Mouse (Mus musculus) hindbrain, embryonic 12.5 days (tissue): ENCODE measurements around the gene Slco4c1. TPM values are rescaled to one million over a fixed set of nuclear protein-coding genes. Genes with fewer than 3 reads are reported as not detected.

Experiments used
- ATAC-seq: fragments of 200-750 bp; cut with Nextera tagmentation; 2 replicates; pipeline ENCODE4 v1.8.0; 2017; ENCODE audit warnings: moderate TSS enrichment; ENCODE audit not compliant: low FRiP score
- H3K27ac ChIP-seq: fragments of 300-500 bp; sonication (generic); 2 replicates; pipeline ENCODE4 v1.5.1; 2016; ENCODE audit warnings: mild to moderate bottlenecking
- H3K27me3 ChIP-seq: fragments of 300-500 bp; sonication (generic); 2 replicates; pipeline ENCODE4 v1.6.1; 2016; ENCODE audit warnings: mild to moderate bottlenecking
- H3K36me3 ChIP-seq: fragments of 300-500 bp; sonication (generic); 2 replicates; pipeline ENCODE4 v1.6.1; 2016; ENCODE audit warnings: mild to moderate bottlenecking
- H3K4me1 ChIP-seq: fragments of 300-500 bp; sonication (generic); 2 replicates; pipeline ENCODE4 v1.6.1; 2016
- H3K4me2 ChIP-seq: fragments of 300-500 bp; sonication (generic); replicated peaks from 2 replicates; pipeline ENCODE4 v1.6.1; 2016; ENCODE audit warnings: mild to moderate bottlenecking
- H3K4me3 ChIP-seq: fragments of 300-500 bp; sonication (generic); 2 replicates; pipeline ENCODE4 v1.5.1; 2016; ENCODE audit warnings: mild to moderate bottlenecking
- H3K9ac ChIP-seq: fragments of 300-500 bp; sonication (generic); 2 replicates; pipeline ENCODE4 v1.6.1; 2016; ENCODE audit warnings: mild to moderate bottlenecking, moderate library complexity
- H3K9me3 ChIP-seq: fragments of 300-500 bp; sonication (generic); replicated peaks from 2 replicates; pipeline ENCODE4 v1.6.1; 2016; ENCODE audit warnings: mild to moderate bottlenecking
- whole genome bisulfite sequencing: fragments of 180-500 bp; shearing (Covaris S2); methylation state at CpG from one replicate; pipeline ENCODE4 v1.1.7; 2016; 5-methylcytosine and 5-hydroxymethylcytosine counted together
- polyA plus RNA-seq: library from polyadenylated mRNA; unstranded; fragments of >200 nt; fragmentation: Nextera tagmentation; extraction: Ambion mirVana; gene quantifications from 2 replicates; pipeline ENCODE4 v1.2.1, GENCODE M21; 2016

Slco4c1 gene
- polyA plus RNA-seq, 1 experiment from 2014 or later = 0.05 TPM

- 77% methylated on average over 4 of the region's 4 CpGs for WGBS
- H3K27ac ChIP-seq = no peak overlapping the region
Observed at GRCm38 (mm10) chr1:96853541-96853940, 18.4 kb downstream of the Slco4c1 start.

GRCm38 (mm10) chr1:96849101-96849500 is 22.9 kb downstream of the Slco4c1 start:
- no peaks in the 10 kb centered on the region for H3K36me3 ChIP-seq
- no peak overlapping the region for H3K4me2 ChIP-seq
- H3K9ac ChIP-seq = no peak overlapping the region
- ATAC-seq = no peak
- H3K4me1 ChIP-seq = no peaks in the 10 kb centered on the region
- no peaks in the 10 kb centered on the region for H3K9me3 ChIP-seq
- no peak overlapping the region for H3K27ac ChIP-seq
- H3K27me3 ChIP-seq = no peaks in the 10 kb centered on the region
- H3K4me3 ChIP-seq = no peak overlapping the region
- 75% methylated on average over 4 of the region's 4 CpGs for WGBS

More at GRCm38 (mm10) chr1:96853541-96853940, 18.4 kb downstream of the Slco4c1 start:
- Histone ChIP-seq H3K27me3 (no peaks in the 10 kb centered on the region), H3K4me1 (no peaks in the 10 kb centered on the region), H3K9me3 (no peaks in the 10 kb centered on the region), H3K36me3 (no peaks in the 10 kb centered on the region), H3K4me2 (no peak overlapping the region), H3K9ac (no peak overlapping the region), H3K4me3 (no peak overlapping the region)
- no peak for ATAC-seq

DNA sequence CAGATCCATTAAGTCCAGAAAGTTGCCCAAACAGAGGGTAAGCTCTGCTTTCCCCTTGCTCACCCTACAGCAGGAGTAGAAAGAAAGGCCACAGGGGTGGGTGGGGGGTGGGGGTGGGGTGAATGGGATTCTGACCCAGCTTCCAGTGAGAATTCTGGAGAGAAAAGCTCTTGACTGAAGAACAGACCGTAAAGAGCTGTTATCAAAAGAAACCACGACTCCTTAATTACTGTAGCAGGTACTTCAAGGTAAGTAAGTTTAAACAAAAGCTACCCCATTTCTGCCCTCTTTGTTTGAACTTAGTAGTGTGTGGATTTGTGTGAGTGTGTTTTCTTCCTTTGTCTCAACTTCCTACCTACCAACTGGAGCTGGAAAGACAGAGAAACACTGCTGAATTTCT is 23.4 kb downstream of the Slco4c1 start:
- ATAC-seq = no peak
- 47% methylated on average over 2 of the region's 2 CpGs for WGBS
- H3K4me1 ChIP-seq = no peaks in the 10 kb centered on the region

DNA sequence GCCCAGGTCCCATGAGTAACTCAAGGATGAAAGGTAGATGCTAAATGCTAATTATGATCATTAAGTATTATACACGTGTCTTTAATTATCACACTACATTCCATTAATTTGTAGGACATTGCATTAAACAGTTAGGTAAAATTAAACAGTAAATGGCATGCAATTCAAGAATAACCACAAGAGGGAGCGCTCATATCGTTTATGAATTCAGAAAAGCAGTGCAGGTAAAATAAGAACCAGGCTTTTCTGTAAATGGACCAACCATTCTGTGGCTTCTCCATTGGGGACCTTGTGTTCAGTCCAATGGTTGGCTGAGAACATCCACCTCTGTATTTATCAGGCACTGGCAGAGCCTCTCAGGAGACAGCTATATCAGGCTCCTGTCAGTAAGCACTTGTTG is 25.2 kb downstream of the Slco4c1 start:
- Histone ChIP-seq H3K27ac (no peak overlapping the region), H3K4me1 (no peaks in the 10 kb centered on the region), H3K36me3 (no peaks in the 10 kb centered on the region), H3K9me3 (no peaks in the 10 kb centered on the region), H3K27me3 (no peaks in the 10 kb centered on the region), H3K4me3 (no peak overlapping the region), H3K9ac (no peak overlapping the region), H3K4me2 (no peak overlapping the region)
- ATAC-seq = no peak
- WGBS = 7% methylated on average over 3 of the region's 3 CpGs

More for the DNA sequence above, 23.4 kb downstream of the Slco4c1 start:
- H3K36me3 ChIP-seq = no peaks in the 10 kb centered on the region
- H3K27me3 ChIP-seq = no peaks in the 10 kb centered on the region
- H3K27ac ChIP-seq = no peak overlapping the region
- no peak overlapping the region for H3K4me2 ChIP-seq
- H3K9ac ChIP-seq = no peak overlapping the region
- H3K4me3 ChIP-seq = no peak overlapping the region
- no peaks in the 10 kb centered on the region for H3K9me3 ChIP-seq

DNA sequence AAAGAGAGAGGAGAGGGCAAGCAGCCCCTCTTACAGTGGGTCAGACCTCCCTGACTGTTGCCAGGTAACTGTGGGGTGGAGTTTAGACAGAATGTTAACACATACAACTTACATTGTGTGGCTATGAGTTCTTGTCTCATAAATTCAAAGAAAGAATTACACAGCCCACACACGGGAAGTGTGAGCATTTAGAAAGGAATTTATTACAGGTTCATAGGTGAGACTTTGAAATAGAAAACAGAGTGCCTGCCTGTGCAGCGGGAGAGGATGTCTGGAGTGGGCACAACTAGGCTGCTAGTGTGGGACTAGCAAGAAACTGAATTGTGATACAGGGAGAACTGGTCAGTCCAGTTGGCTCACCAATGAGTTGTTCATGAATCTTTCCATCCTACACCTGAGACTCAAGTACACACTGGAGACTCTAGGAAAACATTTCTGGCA is 66.7 kb downstream of the Slco4c1 start:
- no peaks in the 10 kb centered on the region for H3K36me3 ChIP-seq
- 83% methylated on average over 2 of the region's 2 CpGs for WGBS

GRCm38 (mm10) chr1:96801595-96801994 is 70.4 kb downstream of the Slco4c1 start:
- ATAC-seq = no peak
- no peak overlapping the region for H3K27ac ChIP-seq
- H3K4me2 ChIP-seq = no peak overlapping the region
- no peaks in the 10 kb centered on the region for H3K4me1 ChIP-seq
- H3K36me3 ChIP-seq = no peaks in the 10 kb centered on the region
- no peaks in the 10 kb centered on the region for H3K9me3 ChIP-seq
- H3K27me3 ChIP-seq = no peaks in the 10 kb centered on the region
- H3K9ac ChIP-seq = no peak overlapping the region
- H3K4me3 ChIP-seq = no peak overlapping the region

More for the DNA sequence above, 66.7 kb downstream of the Slco4c1 start:
- no peak for ATAC-seq
- H3K4me1 ChIP-seq = no peaks in the 10 kb centered on the region
- no peaks in the 10 kb centered on the region for H3K9me3 ChIP-seq
- no peak overlapping the region for H3K27ac ChIP-seq
- H3K4me2 ChIP-seq = no peak overlapping the region
- no peak overlapping the region for H3K4me3 ChIP-seq
- no peak overlapping the region for H3K9ac ChIP-seq
- no peaks in the 10 kb centered on the region for H3K27me3 ChIP-seq

- no peaks in the 10 kb centered on the region for H3K36me3 ChIP-seq
- WGBS = 82% methylated on average over 4 of the region's 4 CpGs
- no peak overlapping the region for H3K4me3 ChIP-seq
- H3K9ac ChIP-seq = no peak overlapping the region
- H3K4me1 ChIP-seq = no peaks in the 10 kb centered on the region
- ATAC-seq = no peak
- H3K4me2 ChIP-seq = no peak overlapping the region
- H3K9me3 ChIP-seq = no peaks in the 10 kb centered on the region
- no peak overlapping the region for H3K27ac ChIP-seq
- H3K27me3 ChIP-seq = no peaks in the 10 kb centered on the region
Observed at GRCm38 (mm10) chr1:96794690-96795089, 77.3 kb downstream of the Slco4c1 start.

DNA sequence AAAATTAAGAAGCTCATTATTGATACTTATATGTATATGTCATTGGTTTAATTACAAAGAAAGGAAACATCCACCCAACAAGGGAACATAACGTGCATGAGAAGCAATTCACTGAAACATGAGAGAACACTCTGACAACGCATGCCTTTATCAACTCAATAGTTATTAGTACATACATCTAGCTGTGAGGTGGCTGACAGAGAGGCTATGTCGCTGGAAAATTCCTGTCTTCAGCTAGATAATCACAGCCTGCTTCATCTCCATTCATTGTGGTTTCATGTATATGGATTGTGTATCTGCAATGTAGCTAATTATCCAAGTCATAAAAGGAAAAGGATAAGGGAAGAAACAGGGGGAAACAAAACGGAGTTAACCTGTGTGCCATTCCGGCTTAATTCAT is 77.7 kb downstream of the Slco4c1 start:
- Histone ChIP-seq H3K4me2 (no peak overlapping the region), H3K27me3 (no peaks in the 10 kb centered on the region), H3K9me3 (no peaks in the 10 kb centered on the region), H3K4me3 (no peak overlapping the region), H3K9ac (no peak overlapping the region), H3K27ac (no peak overlapping the region), H3K36me3 (no peaks in the 10 kb centered on the region), H3K4me1 (no peaks in the 10 kb centered on the region)
- ATAC-seq = no peak
- WGBS = 79% methylated on average over 5 of the region's 5 CpGs

DNA sequence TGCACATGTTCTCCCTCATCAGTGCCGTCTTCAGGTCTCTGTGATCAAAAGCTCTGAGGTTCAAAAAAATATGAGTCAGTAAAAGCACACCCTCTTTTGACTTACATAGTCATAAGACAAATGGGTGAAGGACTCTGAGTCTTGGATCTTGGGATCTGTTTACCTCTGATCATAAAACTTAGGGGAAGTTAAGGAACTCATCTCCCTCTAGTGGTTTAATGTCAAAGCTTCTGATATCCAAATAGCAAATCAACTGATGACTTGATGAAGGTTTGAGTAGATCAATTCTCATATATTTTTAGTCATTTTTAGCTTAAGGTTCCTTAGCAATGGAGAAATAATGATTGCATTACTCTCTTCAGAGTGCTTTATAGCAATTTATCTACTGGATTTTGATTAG is 82.7 kb downstream of the Slco4c1 start:
- Histone ChIP-seq H3K4me2 (no peak overlapping the region), H3K9ac (no peak overlapping the region)
- 92% methylated on average over 1 of the region's 1 CpGs for WGBS

GRCm38 (mm10) chr1:96774174-96774573 is 97.8 kb downstream of the Slco4c1 start:
- H3K27ac ChIP-seq = no peak overlapping the region
- H3K27me3 ChIP-seq = no peaks in the 10 kb centered on the region
- no peak overlapping the region for H3K4me3 ChIP-seq
- ATAC-seq = no peak
- H3K36me3 ChIP-seq = no peaks in the 10 kb centered on the region
- no peak overlapping the region for H3K4me2 ChIP-seq
- no peak overlapping the region for H3K9ac ChIP-seq
- no peaks in the 10 kb centered on the region for H3K4me1 ChIP-seq
- no peaks in the 10 kb centered on the region for H3K9me3 ChIP-seq
- WGBS = 91% methylated on average over 4 of the region's 4 CpGs

More for the DNA sequence above, 82.7 kb downstream of the Slco4c1 start:
- Histone ChIP-seq H3K27me3 (no peaks in the 10 kb centered on the region), H3K4me3 (no peak overlapping the region), H3K27ac (no peak overlapping the region), H3K36me3 (no peaks in the 10 kb centered on the region), H3K4me1 (no peaks in the 10 kb centered on the region), H3K9me3 (no peaks in the 10 kb centered on the region)
- ATAC-seq = no peak

GRCm38 (mm10) chr1:96773712-96774111 is 98.3 kb downstream of the Slco4c1 start:
- no peak overlapping the region for H3K4me2 ChIP-seq
- no peaks in the 10 kb centered on the region for H3K36me3 ChIP-seq
- H3K4me1 ChIP-seq = no peaks in the 10 kb centered on the region
- ATAC-seq = no peak
- no peaks in the 10 kb centered on the region for H3K27me3 ChIP-seq
- no peaks in the 10 kb centered on the region for H3K9me3 ChIP-seq
- 90% methylated on average over 5 of the region's 5 CpGs for WGBS
- no peak overlapping the region for H3K9ac ChIP-seq
- no peak overlapping the region for H3K27ac ChIP-seq
- H3K4me3 ChIP-seq = no peak overlapping the region

- H3K27ac ChIP-seq = no peak overlapping the region
- H3K36me3 ChIP-seq = no peaks in the 10 kb centered on the region
- no peak for ATAC-seq
- WGBS = 86% methylated on average over 1 of the region's 1 CpGs
- no peaks in the 10 kb centered on the region for H3K4me1 ChIP-seq
- H3K27me3 ChIP-seq = no peaks in the 10 kb centered on the region
- H3K4me2 ChIP-seq = no peak overlapping the region
- no peaks in the 10 kb centered on the region for H3K9me3 ChIP-seq
- H3K9ac ChIP-seq = no peak overlapping the region
- H3K4me3 ChIP-seq = no peak overlapping the region
Observed at GRCm38 (mm10) chr1:96770283-96770682, 101.7 kb downstream of the Slco4c1 start.

- H3K27me3 ChIP-seq = no peaks in the 10 kb centered on the region
- no peaks in the 10 kb centered on the region for H3K9me3 ChIP-seq
- no peak overlapping the region for H3K4me3 ChIP-seq
- H3K27ac ChIP-seq = no peak overlapping the region
- no peak overlapping the region for H3K4me2 ChIP-seq
- no peaks in the 10 kb centered on the region for H3K36me3 ChIP-seq
- H3K4me1 ChIP-seq = no peaks in the 10 kb centered on the region
- no peak overlapping the region for H3K9ac ChIP-seq
- WGBS = 19% methylated on average over 4 of the region's 4 CpGs
- 0 out of 2 replicates have a peak, but pooled peaks have one; percentile 50 for ATAC-seq
Observed at GRCm38 (mm10) chr1:96768264-96768663, 103.7 kb downstream of the Slco4c1 start.
